Mouse (Mus musculus) forelimb bud, embryonic 11.5 days (tissue): ENCODE measurements at regions not wholly inside any gene's neighbourhood (a gene's known extent, or its start where the extent isn't known, plus 50 kb on each side); places are given as distances from the start of the nearest gene placed in this dataset.

Experiments used
- DNase-seq: peaks from one replicate; pipeline ENCODE4 v3.0.0-alpha.2; 2012; ENCODE audit warnings: low read depth, low spot score

DNA sequence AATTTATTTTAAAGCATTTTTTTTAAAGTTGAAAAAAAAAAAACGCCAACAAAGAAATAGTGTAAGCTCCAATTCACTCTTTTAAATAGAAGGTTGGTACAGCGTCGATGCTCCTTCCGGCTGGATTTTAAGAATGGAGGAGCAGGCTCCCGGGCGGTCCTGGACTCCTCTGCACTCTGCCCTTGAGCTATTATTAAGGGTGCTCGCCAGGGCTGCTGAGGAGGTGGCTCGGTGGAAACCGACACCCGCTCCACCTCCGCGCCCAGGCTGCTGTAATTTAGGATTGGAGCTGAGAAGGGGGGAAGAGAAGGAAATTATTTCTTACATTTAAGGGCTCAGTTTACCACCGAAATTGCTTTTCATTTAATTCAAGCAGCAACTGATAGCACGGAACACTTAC is 298.8 kb downstream of the Satb1 start:
- DNase-seq: no peak

- DNase-seq: no peak
Observed at GRCm38 (mm10) chr17:51528161-51528560, 304.9 kb downstream of the Satb1 start.

- no peak for DNase-seq
Observed at GRCm38 (mm10) chr17:51526881-51527280, 306.2 kb downstream of the Satb1 start.

GRCm38 (mm10) chr17:51526464-51526863 is 306.6 kb downstream of the Satb1 start:
- DNase-seq: no peak

DNA sequence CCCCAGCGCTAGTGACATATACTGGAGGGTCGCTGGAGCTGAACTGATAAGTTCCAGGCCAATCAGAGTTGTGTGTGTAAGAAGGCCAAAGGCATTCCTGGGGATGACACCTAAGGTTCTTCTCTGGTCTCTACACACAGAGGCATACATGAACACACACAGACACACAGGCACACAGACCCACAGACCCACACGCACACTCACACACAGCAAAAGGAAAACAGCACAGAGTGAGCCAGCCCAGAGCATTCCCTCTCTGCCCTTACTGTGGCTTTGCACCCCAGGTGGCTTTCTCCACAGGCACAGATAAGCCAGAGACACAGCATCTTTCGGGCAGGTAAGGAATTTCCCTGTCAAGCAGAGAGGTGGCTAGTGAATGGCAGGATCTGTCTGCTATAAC is 307.1 kb downstream of the Satb1 start:
- no peak for DNase-seq

DNA sequence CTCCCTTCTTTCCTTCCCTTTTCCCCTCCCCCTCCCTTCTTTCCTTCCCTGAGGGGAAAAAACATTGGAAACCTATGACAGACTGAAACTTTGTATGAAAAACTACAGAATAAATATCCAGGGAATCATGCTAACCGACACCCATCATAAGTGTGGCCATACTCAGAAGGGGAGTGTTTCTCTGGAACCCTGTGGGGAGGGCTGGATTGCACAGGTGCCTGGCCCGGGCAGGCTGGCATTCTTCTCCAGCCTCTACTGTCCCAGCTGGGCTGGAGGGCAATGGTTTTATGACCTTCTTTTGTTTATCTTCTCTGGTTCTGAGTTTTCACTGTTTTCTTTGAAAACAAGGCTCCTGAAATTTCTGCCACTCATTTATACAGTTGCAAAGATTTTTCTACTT is 307.9 kb downstream of the Satb1 start:
- no peak for DNase-seq

DNA sequence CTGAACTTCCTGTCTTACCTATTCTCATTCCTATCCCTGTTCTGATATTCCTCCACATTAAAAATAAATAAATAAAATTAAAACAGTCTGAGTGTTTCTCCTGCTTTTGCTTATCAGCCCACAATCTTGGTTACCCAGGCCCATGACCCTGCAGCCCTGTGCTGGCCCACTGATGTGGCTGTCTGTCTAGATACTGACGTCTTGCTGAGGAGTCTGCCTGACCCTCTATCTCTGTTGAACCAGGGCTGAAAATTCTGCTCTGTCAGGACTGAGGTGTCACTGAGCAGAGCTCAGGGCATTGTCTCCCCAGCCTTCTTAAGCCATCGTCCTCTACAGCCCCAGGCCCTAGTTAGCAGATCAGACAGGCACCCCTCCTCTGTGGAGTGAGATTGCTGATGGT is 321.2 kb downstream of the Satb1 start:
- no peak for DNase-seq

DNA sequence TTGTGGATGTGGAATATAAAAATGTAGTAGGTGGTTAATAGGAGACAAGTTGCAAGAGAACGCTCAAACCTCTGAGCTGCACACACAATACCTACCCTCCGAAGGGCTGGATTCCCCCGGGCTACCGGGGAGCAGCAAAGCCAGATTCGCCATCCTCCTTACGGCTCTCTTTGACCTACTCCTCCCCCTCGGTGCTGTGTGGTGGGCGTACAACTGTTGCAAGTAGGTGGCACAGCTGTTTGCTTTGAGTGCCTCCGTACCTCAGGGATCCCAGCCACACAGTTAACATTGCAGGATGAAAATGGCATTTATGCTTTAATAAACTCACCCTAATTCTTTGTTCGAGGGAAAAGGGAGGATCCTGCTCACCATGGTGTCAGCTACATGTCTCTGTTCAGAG is 321.6 kb upstream of the Tbc1d5 start:
- DNase-seq: no peak

DNA sequence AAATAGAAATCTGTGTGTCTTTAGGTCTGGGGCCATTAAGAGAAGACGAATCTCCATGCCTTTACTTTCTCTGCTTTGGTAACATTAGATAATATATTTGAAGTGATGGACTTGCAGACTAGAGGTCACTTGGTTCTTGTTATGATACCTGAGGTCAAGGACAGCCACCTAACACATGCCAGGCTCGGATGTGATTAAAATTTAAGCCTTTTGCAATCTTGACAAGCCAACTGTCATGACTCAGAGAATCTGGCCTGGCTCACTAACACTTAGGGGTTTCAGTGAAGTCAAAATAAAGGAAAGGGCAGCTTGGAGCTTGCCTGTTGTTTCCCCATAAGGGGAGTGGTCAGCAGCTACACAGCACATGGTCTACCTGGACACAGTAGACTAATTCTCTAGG is 320.4 kb upstream of the Tbc1d5 start:
- no peak for DNase-seq

DNA sequence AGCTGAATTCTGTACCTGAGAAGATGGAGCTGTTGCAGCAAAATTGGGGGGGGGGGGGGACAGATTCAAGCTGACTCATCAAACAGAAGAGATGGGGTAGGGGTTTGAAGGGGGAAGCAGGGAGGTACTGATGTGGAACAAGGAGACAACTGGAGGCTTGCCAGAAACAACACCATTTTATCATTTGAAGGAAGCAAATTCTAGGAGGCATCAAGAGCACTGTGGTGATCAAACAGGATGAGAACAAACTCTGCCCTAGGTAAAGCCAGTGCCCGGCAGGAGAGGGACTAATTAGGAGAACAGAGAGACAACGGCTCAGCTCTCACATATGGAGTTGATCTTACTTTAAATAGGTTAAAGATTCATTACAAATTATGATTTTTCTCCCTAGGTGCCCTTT is 315.9 kb upstream of the Tbc1d5 start:
- DNase-seq: no peak

GRCm38 (mm10) chr17:51489386-51489785 is 310.2 kb upstream of the Tbc1d5 start:
- DNase-seq: peak; percentile 55

DNA sequence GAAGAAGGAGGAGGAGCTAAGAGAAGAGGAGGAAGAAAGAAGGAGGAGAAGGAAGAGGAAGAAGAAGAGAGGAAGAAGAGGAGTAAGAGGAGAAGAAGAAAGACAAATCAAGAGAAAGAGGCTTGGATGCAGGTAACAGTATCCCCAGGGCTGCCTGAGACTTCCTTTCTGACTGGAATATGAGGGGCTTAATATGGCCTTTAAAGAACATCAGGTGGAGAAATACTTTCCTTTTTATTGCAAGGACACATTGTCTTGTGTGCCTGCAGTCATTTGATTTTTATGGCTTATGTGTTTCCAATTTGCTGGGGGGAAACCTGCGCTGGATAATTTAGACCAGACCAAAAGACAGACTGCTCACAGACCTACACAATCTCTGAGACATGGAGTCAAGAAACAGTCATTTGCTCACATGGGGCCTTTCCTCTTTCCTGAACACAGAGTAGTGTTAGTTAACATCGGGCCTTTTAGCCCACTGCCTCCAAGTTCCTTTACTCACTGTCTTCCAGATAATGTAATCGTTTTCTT is 308.8 kb upstream of the Tbc1d5 start:
- peak; percentile 76 for DNase-seq

- no peak for DNase-seq
Observed at GRCm38 (mm10) chr17:51477810-51478209, 298.7 kb upstream of the Tbc1d5 start.

DNA sequence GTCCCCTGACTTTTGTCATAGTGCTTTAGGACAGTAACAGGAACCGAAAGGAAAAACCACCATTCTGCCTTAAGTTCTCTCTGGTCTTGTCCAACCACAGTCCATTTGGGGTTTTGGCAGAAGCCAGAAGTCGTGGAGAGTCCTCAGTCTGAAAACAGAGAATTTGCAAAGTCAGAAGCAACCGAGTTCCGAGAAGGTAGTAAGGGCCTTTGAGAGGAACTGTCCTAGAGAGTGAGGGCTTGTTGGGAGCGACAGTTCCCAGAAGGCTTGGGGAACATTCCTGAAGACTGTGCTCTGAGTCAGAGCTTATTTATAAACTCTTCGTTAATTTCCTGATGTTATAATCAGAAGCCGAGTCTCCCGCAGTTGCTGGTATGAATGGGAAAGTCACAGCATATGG is 298.3 kb upstream of the Tbc1d5 start:
- no peak for DNase-seq

DNA sequence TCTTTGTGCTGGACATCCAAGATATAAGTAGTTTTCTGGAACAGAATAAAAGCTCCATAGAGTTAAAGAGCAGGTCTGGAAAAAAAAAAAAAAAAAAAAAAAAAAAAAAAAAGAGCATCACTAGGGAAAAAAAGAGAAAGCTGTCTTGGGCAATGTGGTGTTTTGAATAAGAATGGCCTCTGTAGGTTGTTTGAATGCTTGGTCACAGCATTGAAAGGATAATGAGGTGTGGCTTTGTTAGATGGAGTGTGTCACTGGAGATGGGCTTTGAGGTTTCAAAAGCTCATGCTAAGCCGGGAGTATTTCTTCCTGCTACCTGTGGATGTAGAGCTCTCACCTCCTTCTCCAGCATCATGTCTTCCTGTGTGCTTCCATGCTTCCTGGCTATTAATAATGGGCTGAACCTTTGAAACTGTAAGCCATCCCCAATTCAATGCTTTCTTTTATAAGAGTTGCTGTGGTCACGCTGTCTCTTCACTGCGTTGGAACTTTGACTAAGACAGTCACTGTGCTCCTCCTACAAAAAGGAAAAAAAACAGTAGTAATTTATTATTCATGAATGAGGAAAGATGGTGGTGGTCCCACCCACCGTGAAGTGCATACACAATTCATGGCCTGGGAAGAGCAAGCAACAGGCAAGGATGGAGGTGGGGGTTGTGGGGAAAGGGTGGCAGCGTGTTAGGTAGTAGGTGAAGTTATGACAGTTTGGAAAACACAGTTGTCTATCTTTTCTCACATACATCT is 283.2 kb upstream of the Tbc1d5 start:
- no peak for DNase-seq

GRCm38 (mm10) chr17:51461248-51461647 is 282.1 kb upstream of the Tbc1d5 start:
- no peak for DNase-seq

- DNase-seq: no peak
Observed at GRCm38 (mm10) chr17:51459119-51459518, 280.0 kb upstream of the Tbc1d5 start.

DNA sequence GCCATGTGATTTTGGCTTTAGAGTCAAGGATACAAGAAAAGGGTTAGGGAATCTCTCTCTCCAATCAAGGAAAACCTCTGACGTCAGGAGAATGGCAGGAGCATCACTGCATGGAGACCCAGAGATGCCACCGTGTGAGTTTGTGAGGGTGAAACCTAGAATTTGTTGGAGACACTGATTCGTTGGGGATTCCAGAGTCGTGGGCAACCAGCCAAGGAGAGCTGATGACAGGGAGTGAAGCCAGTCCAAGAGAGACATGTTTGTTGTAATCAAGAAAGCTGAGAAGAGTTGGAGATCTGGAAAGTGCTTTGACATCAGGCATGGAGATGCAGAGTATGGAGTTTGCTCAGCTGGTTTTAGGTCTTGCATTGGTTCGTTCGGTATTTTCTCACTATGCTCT is 236.6 kb upstream of the Tbc1d5 start:
- no peak for DNase-seq

DNA sequence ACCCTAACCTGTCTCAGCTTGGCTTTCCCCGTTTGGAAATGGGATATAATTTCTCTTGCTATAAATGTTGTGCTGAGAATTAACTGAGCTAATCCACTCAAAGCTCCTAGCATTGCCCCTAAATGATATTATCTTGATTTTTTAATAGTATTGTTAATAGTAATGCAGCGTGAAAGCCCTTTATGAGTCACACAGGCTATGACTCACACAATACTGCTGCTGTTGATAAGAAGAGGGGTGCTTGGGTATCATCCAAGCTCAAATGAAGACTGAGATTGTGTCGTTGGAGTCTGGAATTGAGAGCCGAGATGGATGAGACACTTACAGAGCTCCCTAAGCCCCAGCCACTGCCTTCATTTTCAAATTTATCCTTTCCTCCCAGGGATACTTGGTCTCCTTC is 235.2 kb upstream of the Tbc1d5 start:
- no peak for DNase-seq

GRCm38 (mm10) chr17:51413741-51414140 is 234.6 kb upstream of the Tbc1d5 start:
- DNase-seq: no peak

GRCm38 (mm10) chr17:51411545-51412094 is 232.5 kb upstream of the Tbc1d5 start:
- DNase-seq: no peak

- DNase-seq: no peak
Observed at GRCm38 (mm10) chr17:51408894-51409293, 229.7 kb upstream of the Tbc1d5 start.

DNA sequence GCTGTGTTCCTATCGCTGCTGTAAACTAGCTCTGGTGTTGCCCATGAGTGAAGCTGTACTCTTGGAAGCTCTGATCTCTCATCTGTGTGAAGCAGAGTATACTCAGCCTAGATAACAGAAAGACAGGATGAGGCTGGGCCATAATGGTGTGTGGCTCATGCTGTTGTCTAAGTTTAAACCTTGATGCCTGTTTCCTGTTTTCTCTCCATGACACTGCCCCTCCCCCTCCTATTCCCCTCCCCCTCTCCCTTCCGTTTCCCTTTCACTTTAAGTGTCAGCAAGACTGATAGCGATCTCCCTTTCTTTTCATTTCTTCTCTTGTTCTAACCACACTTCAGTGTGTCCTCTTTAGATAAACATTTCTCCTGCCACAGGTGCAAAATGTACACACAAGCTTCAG is 229.2 kb upstream of the Tbc1d5 start:
- DNase-seq: no peak
